Mouse (Mus musculus): ENCODE results near the gene Tbl1xr1. TPM values are rescaled to one million over a fixed set of nuclear protein-coding genes. Genes with fewer than 3 reads are reported as not detected.

Gene Tbl1xr1
- 14.7 TPM for polyA plus RNA-seq (2012; fragmentation: generic; extraction: Trizol)

DNA sequence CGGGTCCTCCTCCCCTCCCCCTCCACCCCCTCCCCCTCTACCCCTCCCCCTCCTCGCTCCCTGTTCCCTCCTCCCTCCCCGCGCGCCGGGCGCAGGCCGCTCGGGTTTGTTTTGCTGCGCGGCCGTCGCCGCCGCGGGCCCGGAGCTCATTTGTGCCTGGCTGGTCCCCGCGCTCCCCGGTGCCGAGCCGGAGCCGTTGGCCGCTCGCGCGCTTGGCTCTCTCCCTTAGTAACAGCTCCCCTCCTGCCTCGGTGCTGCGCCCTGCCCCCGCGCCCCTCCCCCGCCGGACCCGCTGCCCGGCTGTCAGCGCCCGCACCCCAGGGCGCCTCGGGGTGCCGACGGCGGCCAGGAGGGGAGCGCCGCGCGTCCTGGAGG lies at the start of gene Tbl1xr1:
Gene Tbl1xr1 (plus strand): TSS at position 92 of the 375 bp plus-strand sequence.
- Histone ChIP-seq H3ac (ENCODE audit: control insufficient read depth, insufficient read length) (peak within 1 kb of the TSS; percentile 87), H3K4me3 (peak within 1 kb of the TSS; percentile 37), H3K36me3 (ENCODE audit: control insufficient read depth, insufficient read depth) (peaks cover 11% of the 10 kb centered on the region), H3K27me3 (ENCODE audit: control insufficient read depth, insufficient read depth, insufficient read length) (no peaks in the 10 kb centered on the region), H3K79me2 (ENCODE audit: control insufficient read depth, insufficient read depth) (peaks cover 44% of the 10 kb centered on the region), H3K4me2 (ENCODE audit: low read depth) (peak within 1 kb of the TSS; percentile 83)
- TF ChIP-seq POLR2A (IDR thresholded peaks at IDR 0.05; ENCODE audit: insufficient read length, low read depth) (peak; percentile 50), TCF12 (IDR thresholded peaks at IDR 0.05; ENCODE audit: insufficient read depth, poor library complexity, severe bottlenecking) (peak; percentile 3), POLR2AphosphoS2 (IDR thresholded peaks at IDR 0.05; ENCODE audit: insufficient read length, low read depth) (peak; percentile 34), TCF3 (IDR thresholded peaks at IDR 0.05; ENCODE audit: insufficient read length, low read depth) (no peak), MYOG (IDR thresholded peaks at IDR 0.05; ENCODE audit: control insufficient read depth in 1 of 3, insufficient read depth in 1 of 3, insufficient read length in 2 of 3, low read depth in 2 of 3) (peak in 2 of 3 experiments; percentile 3 to 37), MYOD1 (IDR thresholded peaks at IDR 0.05; ENCODE audit: control insufficient read depth in 1 of 3, insufficient read length in 2 of 3, low read depth in 2 of 3) (peak in 1 of 3 experiments; percentile 50), CEBPB (IDR thresholded peaks at IDR 0.05; ENCODE audit: insufficient read depth, poor library complexity, severe bottlenecking) (no peak)

DNA sequence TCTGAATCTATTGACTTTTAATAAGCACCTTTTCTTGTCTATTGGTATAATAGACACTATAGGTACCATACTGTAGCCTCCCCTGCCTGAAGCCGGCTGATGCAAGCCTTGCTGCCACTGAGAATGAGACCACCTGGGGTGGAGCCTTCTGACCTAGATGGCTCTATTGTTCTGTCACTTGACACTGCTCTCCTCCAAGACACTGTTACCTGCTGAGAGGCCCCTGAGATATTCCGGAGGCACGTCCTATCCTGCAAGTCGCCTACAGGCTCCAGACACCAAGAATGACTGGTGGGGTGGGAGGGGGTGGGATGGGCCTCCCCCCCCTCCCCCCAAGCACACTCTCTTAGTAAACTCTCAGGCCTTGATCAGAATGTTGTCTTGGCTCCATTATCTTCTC lies 38.4 kb upstream of the Tbl1xr1 start:
- no peak overlapping the region for H3K4me2 ChIP-seq (ENCODE audit: low read depth)
- H3K4me3 ChIP-seq = no peak overlapping the region
- no peak overlapping the region for H3ac ChIP-seq (ENCODE audit: control insufficient read depth, insufficient read length)
- H3K27me3 ChIP-seq (ENCODE audit: control insufficient read depth, insufficient read depth, insufficient read length) = no peaks in the 10 kb centered on the region
- H3K36me3 ChIP-seq (ENCODE audit: control insufficient read depth, insufficient read depth) = no peaks in the 10 kb centered on the region
- TF ChIP-seq USF1 (IDR thresholded peaks at IDR 0.05; ENCODE audit: low read depth) = no peak
- no peaks in the 10 kb centered on the region for H3K79me2 ChIP-seq (ENCODE audit: control insufficient read depth, insufficient read depth)

DNA sequence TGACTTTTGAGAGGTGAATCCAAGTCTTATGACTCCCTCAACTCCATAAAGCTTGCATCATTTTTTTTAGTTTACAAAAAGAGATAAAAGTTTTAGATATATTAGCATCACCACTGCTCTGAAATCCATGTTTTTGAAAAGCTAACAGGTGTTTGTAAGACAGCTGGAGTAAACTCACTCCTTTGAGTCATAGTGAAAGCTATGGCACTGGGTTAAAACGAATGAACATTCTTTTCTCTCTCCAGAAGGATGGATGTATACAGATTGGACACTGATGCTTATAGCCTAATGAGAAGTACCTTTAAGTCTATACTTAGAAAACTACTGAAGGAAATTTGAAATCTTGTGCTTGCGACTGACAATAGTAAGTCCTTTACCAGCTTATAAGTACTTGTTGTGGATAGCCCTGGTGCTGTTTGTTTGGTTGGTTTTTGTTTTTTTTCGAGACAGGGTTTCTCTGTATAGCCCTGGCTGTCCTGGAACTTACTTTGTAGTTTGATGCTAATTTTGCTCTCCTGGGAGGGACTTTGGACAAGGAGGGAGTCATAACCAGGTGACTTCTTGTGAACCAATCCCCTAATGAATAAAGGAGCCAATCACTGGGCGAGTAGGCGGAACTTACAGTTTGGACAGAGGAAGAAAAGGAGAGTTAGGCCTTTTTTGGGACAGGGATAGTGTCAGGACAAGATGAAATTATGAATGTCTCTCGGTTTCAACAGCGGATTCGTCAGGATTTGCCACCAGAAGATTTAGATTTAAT lies 37.2 kb upstream of the Tbl1xr1 start:
- Histone ChIP-seq H3K4me2 (ENCODE audit: low read depth) (no peak overlapping the region), H3K4me3 (no peak overlapping the region)
- TF ChIP-seq TCF3 (IDR thresholded peaks at IDR 0.05; ENCODE audit: insufficient read length, low read depth) (no peak), REST (IDR thresholded peaks at IDR 0.05; ENCODE audit: insufficient read depth, insufficient read length) (no peak), POLR2A (IDR thresholded peaks at IDR 0.05; ENCODE audit: insufficient read length, low read depth) (no peak), MYOG (IDR thresholded peaks at IDR 0.05; ENCODE audit: control insufficient read depth in 1 of 3, insufficient read depth in 1 of 3, insufficient read length in 2 of 3, low read depth in 2 of 3) (no peak), USF1 (IDR thresholded peaks at IDR 0.05; ENCODE audit: low read depth) (no peak), MAX (IDR thresholded peaks at IDR 0.05; ENCODE audit: low read depth) (no peak), MYOD1 (IDR thresholded peaks at IDR 0.05; ENCODE audit: control insufficient read depth in 1 of 3, insufficient read length in 2 of 3, low read depth in 2 of 3) (no peak), SRF (IDR thresholded peaks at IDR 0.05; ENCODE audit: control insufficient read depth, insufficient read length, low read depth) (no peak), E2F4 (IDR thresholded peaks at IDR 0.05; ENCODE audit: insufficient read depth) (no peak), TCF12 (IDR thresholded peaks at IDR 0.05; ENCODE audit: insufficient read depth, poor library complexity, severe bottlenecking) (no peak), POLR2AphosphoS2 (IDR thresholded peaks at IDR 0.05; ENCODE audit: insufficient read length, low read depth) (no peak), CEBPB (IDR thresholded peaks at IDR 0.05; ENCODE audit: insufficient read depth, poor library complexity, severe bottlenecking) (no peak)

DNA sequence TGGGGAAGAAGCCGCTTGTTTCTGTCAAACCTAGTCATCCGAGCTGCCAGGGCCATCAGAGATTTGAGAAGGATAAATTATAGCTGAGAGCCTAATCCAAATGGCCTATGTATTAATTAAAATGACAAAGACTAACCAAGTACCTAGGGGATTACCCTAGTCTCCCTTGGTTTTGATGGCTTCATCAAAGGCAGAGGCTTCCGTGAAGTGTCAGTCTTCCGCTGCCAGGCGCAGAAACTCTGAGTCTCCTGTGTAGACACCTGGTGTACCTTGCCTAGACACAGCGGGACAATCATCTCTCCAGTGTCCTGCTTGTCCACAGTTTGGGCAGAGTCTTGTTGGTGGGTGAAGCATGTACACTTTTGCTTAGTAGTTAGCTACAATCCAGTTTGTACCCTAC lies 35.8 kb upstream of the Tbl1xr1 start:
- Histone ChIP-seq H3K27me3 (ENCODE audit: control insufficient read depth, insufficient read depth, insufficient read length) (no peaks in the 10 kb centered on the region), H3K79me2 (ENCODE audit: control insufficient read depth, insufficient read depth) (no peaks in the 10 kb centered on the region), H3K4me3 (no peak overlapping the region), H3ac (ENCODE audit: control insufficient read depth, insufficient read length) (no peak overlapping the region), H3K36me3 (ENCODE audit: control insufficient read depth, insufficient read depth) (no peaks in the 10 kb centered on the region), H3K4me2 (ENCODE audit: low read depth) (no peak overlapping the region)
- TF ChIP-seq USF1 (IDR thresholded peaks at IDR 0.05; ENCODE audit: low read depth) (no peak), POLR2A (IDR thresholded peaks at IDR 0.05; ENCODE audit: insufficient read length, low read depth) (no peak), REST (IDR thresholded peaks at IDR 0.05; ENCODE audit: insufficient read depth, insufficient read length) (no peak), MAX (IDR thresholded peaks at IDR 0.05; ENCODE audit: low read depth) (no peak), TCF3 (IDR thresholded peaks at IDR 0.05; ENCODE audit: insufficient read length, low read depth) (no peak), CEBPB (IDR thresholded peaks at IDR 0.05; ENCODE audit: insufficient read depth, poor library complexity, severe bottlenecking) (no peak), MYOD1 (IDR thresholded peaks at IDR 0.05; ENCODE audit: control insufficient read depth in 1 of 3, insufficient read length in 2 of 3, low read depth in 2 of 3) (no peak), MYOG (IDR thresholded peaks at IDR 0.05; ENCODE audit: control insufficient read depth in 1 of 3, insufficient read depth in 1 of 3, insufficient read length in 2 of 3, low read depth in 2 of 3) (no peak), E2F4 (IDR thresholded peaks at IDR 0.05; ENCODE audit: insufficient read depth) (no peak)

More for the DNA sequence above, 37.2 kb upstream of the Tbl1xr1 start:
- no peaks in the 10 kb centered on the region for H3K36me3 ChIP-seq (ENCODE audit: control insufficient read depth, insufficient read depth)
- no peaks in the 10 kb centered on the region for H3K79me2 ChIP-seq (ENCODE audit: control insufficient read depth, insufficient read depth)
- no peaks in the 10 kb centered on the region for H3K27me3 ChIP-seq (ENCODE audit: control insufficient read depth, insufficient read depth, insufficient read length)
- H3ac ChIP-seq (ENCODE audit: control insufficient read depth, insufficient read length) = no peak overlapping the region

DNA sequence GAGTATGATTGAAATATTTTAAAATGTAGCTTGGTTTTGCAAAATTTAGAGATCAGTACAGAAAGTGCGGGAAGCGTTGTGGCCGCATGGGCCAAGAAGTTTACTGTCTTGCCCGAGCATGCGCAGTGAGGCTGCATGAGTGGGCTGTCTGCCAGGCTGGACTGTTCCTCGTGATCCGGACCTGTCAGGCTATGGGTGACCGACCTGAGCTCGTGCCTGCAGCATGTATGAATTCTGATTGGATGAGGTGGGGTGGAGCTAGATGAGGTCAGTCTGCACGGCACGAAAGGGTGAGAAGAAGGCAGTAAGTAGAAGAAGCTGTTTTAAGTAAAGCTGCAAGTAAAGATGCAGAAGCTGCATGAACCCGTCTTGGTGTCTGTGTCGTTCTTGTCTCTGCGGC lies 29.2 kb upstream of the Tbl1xr1 start:
- Histone ChIP-seq H3K4me3 (no peak overlapping the region), H3K36me3 (ENCODE audit: control insufficient read depth, insufficient read depth) (no peaks in the 10 kb centered on the region), H3K79me2 (ENCODE audit: control insufficient read depth, insufficient read depth) (no peaks in the 10 kb centered on the region), H3K4me2 (ENCODE audit: low read depth) (no peak overlapping the region), H3K27me3 (ENCODE audit: control insufficient read depth, insufficient read depth, insufficient read length) (no peaks in the 10 kb centered on the region), H3ac (ENCODE audit: control insufficient read depth, insufficient read length) (no peak overlapping the region)
- no peak for TF ChIP-seq USF1 (IDR thresholded peaks at IDR 0.05; ENCODE audit: low read depth)
- TF ChIP-seq MYOD1 (IDR thresholded peaks at IDR 0.05; ENCODE audit: control insufficient read depth in 1 of 3, insufficient read length in 2 of 3, low read depth in 2 of 3) = no peak
- no peak for TF ChIP-seq MYOG (IDR thresholded peaks at IDR 0.05; ENCODE audit: control insufficient read depth in 1 of 3, insufficient read depth in 1 of 3, insufficient read length in 2 of 3, low read depth in 2 of 3)
- TF ChIP-seq MAX (IDR thresholded peaks at IDR 0.05; ENCODE audit: low read depth) = no peak

All from myocyte (in vitro differentiated cells).